ENCODE assay signal across 14 mouse cellular contexts in the genomic region with DNA sequence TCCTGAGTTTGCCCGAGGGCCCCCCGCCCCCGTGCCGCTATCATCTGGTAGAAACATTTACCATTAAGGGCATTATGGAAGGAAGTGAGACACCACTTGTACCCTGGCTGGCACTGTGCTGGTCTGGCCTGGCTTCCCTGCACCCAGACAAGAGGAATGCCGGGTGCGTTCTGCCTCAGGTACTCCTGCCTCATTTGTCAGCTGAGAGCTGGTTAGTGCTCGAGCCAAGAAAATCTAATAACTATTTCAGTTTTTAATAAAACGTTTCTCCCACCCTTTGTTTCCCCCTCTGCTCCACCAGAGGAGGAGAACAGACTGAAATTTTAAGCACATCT. TPM values are rescaled to one million over a fixed set of nuclear protein-coding genes. Genes with fewer than 3 reads are reported as not detected.
A peak's percentile ranks its signal among the peaks of the same experiment; 100 is the strongest.
DNase-seq lines count a peak whose midpoint lies in the region; ATAC-seq and TF ChIP-seq lines count a peak whose summit lies in the region.
"Had no signal": no experiment of that assay in that cellular context is flagged by ENCODE, and none has a peak within 500 bp of the region (broad histone marks: within the 10 kb centered on the region; RNA-seq: fewer than 3 reads in every experiment).

No protein-coding gene starts in this region.

- TF ChIP-seq EP300 in lung, postnatal 0 days (IDR thresholded peaks at IDR 0.05), result no peak
- no peak for TF ChIP-seq EP300 in stomach, postnatal 0 days (optimal IDR thresholded peaks at IDR 0.05)

- H3K9me3 ChIP-seq in heart, embryonic 14.5 days (ENCODE audit: control insufficient read depth, low read length), result no peaks in the 10 kb centered on the region
- H3K9me3 ChIP-seq in lung, embryonic 14.5 days (ENCODE audit: low read depth, low read length), result no peaks in the 10 kb centered on the region
- H3K9me3 ChIP-seq in lung, postnatal 0 days (ENCODE audit: low read length), result no peaks in the 10 kb centered on the region
- H3K9me3 ChIP-seq in intestine, embryonic 15.5 days, result no peaks in the 10 kb centered on the region
- no peaks in the 10 kb centered on the region for H3K9me3 ChIP-seq in stomach, postnatal 0 days (ENCODE audit: control insufficient read depth, low read length)
- H3K9me3 ChIP-seq: hindbrain, embryonic 12.5 days had no signal

- 0 out of 2 replicates have a peak overlapping the region, but pooled peaks have one; percentile 8 for H3K9ac ChIP-seq in heart, embryonic 14.5 days (ENCODE audit: low read length)
- H3K9ac ChIP-seq in lung, embryonic 14.5 days, result no peak overlapping the region
- no peak overlapping the region for H3K9ac ChIP-seq in lung, postnatal 0 days (replicated peaks; ENCODE audit: low read depth)
- no peak overlapping the region for H3K9ac ChIP-seq in intestine, embryonic 15.5 days
- H3K9ac ChIP-seq in stomach, postnatal 0 days (ENCODE audit: low read length), result no peak overlapping the region
- H3K9ac ChIP-seq: hindbrain, embryonic 12.5 days had no signal

- no peaks in the 10 kb centered on the region for H3K27me3 ChIP-seq in heart, embryonic 14.5 days (ENCODE audit: control insufficient read depth, insufficient read depth, low read length)
- no peaks in the 10 kb centered on the region for H3K27me3 ChIP-seq in lung, embryonic 14.5 days (ENCODE audit: insufficient read depth, low read length)
- H3K27me3 ChIP-seq in lung, postnatal 0 days (replicated peaks; ENCODE audit: insufficient read depth, low read length), result no peaks in the 10 kb centered on the region
- H3K27me3 ChIP-seq in intestine, embryonic 15.5 days (replicated peaks), result no peaks in the 10 kb centered on the region
- H3K27me3 ChIP-seq in stomach, postnatal 0 days (ENCODE audit: control insufficient read depth, insufficient read depth, low read length), result no peaks in the 10 kb centered on the region

- H3K4me1 ChIP-seq in heart, embryonic 14.5 days (ENCODE audit: control insufficient read depth in 2 of 2, insufficient read depth in 2 of 2, low read length in 2 of 2), result peaks cover 20 to 32% of the 10 kb centered on the region in 2 experiments
- H3K4me1 ChIP-seq in lung, embryonic 14.5 days (ENCODE audit: insufficient read depth), result peaks cover 9% of the 10 kb centered on the region
- peaks cover 7% of the 10 kb centered on the region for H3K4me1 ChIP-seq in lung, postnatal 0 days (ENCODE audit: insufficient read depth, low read depth, low read length)
- peaks cover 27% of the 10 kb centered on the region for H3K4me1 ChIP-seq in intestine, embryonic 15.5 days (replicated peaks)
- peaks cover 7% of the 10 kb centered on the region; the same call in 1 of the 2 replicates for H3K4me1 ChIP-seq in stomach, postnatal 0 days (replicated peaks; ENCODE audit: control insufficient read depth, insufficient read depth)

- H3K4me2 ChIP-seq in heart, embryonic 14.5 days (ENCODE audit: low read length), result peak overlapping the region; percentile 55
- H3K4me2 ChIP-seq in lung, embryonic 14.5 days, result peak overlapping the region; percentile 39
- H3K4me2 ChIP-seq in lung, postnatal 0 days (replicated peaks; ENCODE audit: low read depth, low read length), result no peak overlapping the region
- no peak overlapping the region; the same call in 1 of the 2 replicates for H3K4me2 ChIP-seq in intestine, embryonic 15.5 days (replicated peaks)
- 0 out of 2 replicates have a peak overlapping the region, but pooled peaks have one; percentile 3 for H3K4me2 ChIP-seq in stomach, postnatal 0 days (replicated peaks; ENCODE audit: low read depth)
- H3K4me2 ChIP-seq: hindbrain, embryonic 12.5 days; liver, embryonic 11.5 days had no signal

- no peaks in the 10 kb centered on the region for H3K36me3 ChIP-seq in heart, embryonic 14.5 days (ENCODE audit: control insufficient read depth, insufficient read depth, low read length)
- H3K36me3 ChIP-seq in lung, embryonic 14.5 days (ENCODE audit: insufficient read depth), result no peaks in the 10 kb centered on the region
- H3K36me3 ChIP-seq in lung, postnatal 0 days (ENCODE audit: insufficient read depth, low read length), result no peaks in the 10 kb centered on the region
- no peaks in the 10 kb centered on the region for H3K36me3 ChIP-seq in intestine, embryonic 15.5 days
- no peaks in the 10 kb centered on the region for H3K36me3 ChIP-seq in stomach, postnatal 0 days (ENCODE audit: control insufficient read depth, insufficient read depth, low read length)
- H3K36me3 ChIP-seq: hindbrain, embryonic 12.5 days had no signal

- DNase-seq in heart, postnatal 4 days, result no peak
- no peak for DNase-seq in lung, embryonic 14.5 days
- no peak for DNase-seq in lung, postnatal 0 days (ENCODE audit: low spot score)
- DNase-seq in stomach, postnatal 0 days (ENCODE audit: low spot score), result no peak
- DNase-seq in retina, embryonic 14.5 days (ENCODE audit: low spot score), result no peak
- DNase-seq: cerebellum, adult 18-20 months; layer of hippocampus, postnatal 36 days; right cerebral cortex, postnatal 14 days; thymus, postnatal 14 days had no signal

- no peak overlapping the region for H3K4me3 ChIP-seq in heart, embryonic 14.5 days (ENCODE audit: control insufficient read depth in 1 of 2, insufficient read depth in 1 of 2, low read depth in 1 of 2, low read length in 2 of 2)
- H3K4me3 ChIP-seq in lung, embryonic 14.5 days (ENCODE audit: low read depth, low read length), result no peak overlapping the region
- H3K4me3 ChIP-seq in lung, postnatal 0 days (ENCODE audit: low read depth, low read length), result no peak overlapping the region
- H3K4me3 ChIP-seq in intestine, embryonic 15.5 days (replicated peaks), result no peak overlapping the region
- H3K4me3 ChIP-seq in stomach, postnatal 0 days (ENCODE audit: low read depth, low read length), result no peak overlapping the region
- H3K4me3 ChIP-seq: hindbrain, embryonic 12.5 days had no signal

- 20% methylated on average over 8 of the region's 8 CpGs for WGBS in heart, embryonic 14.5 days
- 5% methylated on average over 8 of the region's 8 CpGs for WGBS in lung, embryonic 14.5 days
- WGBS in lung, postnatal 0 days, result 6% methylated on average over 8 of the region's 8 CpGs
- WGBS in intestine, embryonic 15.5 days, result 11% methylated on average over 8 of the region's 8 CpGs
- WGBS in stomach, postnatal 0 days, result 17% methylated on average over 8 of the region's 8 CpGs

- ATAC-seq in heart, embryonic 14.5 days (ENCODE audit: insufficient number of reproducible peaks, insufficient read depth, low FRiP score, low read depth), result no peak
- ATAC-seq in lung, embryonic 14.5 days (ENCODE audit: insufficient read depth), result 0 out of 2 replicates have a peak, but pooled peaks have one; percentile 29
- ATAC-seq in lung, postnatal 0 days, result no peak
- ATAC-seq in intestine, embryonic 15.5 days, result peak; percentile 51; the same call in 1 of the 2 replicates
- ATAC-seq in stomach, postnatal 0 days (ENCODE audit: low FRiP score, low TSS enrichment), result no peak

- TF ChIP-seq CTCF in lung, embryonic 14.5 days (IDR thresholded peaks at IDR 0.05; ENCODE audit: low read depth), result no peak
- TF ChIP-seq CTCF in lung, postnatal 0 days (IDR thresholded peaks at IDR 0.05), result no peak
- TF ChIP-seq CTCF in stomach, postnatal 0 days (IDR thresholded peaks at IDR 0.05; ENCODE audit: low read depth), result no peak

- 0 out of 4 replicates have a peak overlapping the region, but pooled peaks of 1 of the 2 experiments have one; percentile 1 for H3K27ac ChIP-seq in heart, embryonic 14.5 days (replicated peaks in 1 of 2; ENCODE audit: control insufficient read depth in 1 of 2, insufficient read depth in 1 of 2, low read depth in 2 of 2, low read length in 2 of 2)
- peak overlapping the region; percentile 56; the same call in 1 of the 2 replicates for H3K27ac ChIP-seq in lung, embryonic 14.5 days (ENCODE audit: low read depth)
- H3K27ac ChIP-seq in lung, postnatal 0 days (ENCODE audit: low read length), result no peak overlapping the region
- H3K27ac ChIP-seq in intestine, embryonic 15.5 days, result peak overlapping the region; percentile 3; the same call in 1 of the 2 replicates
- H3K27ac ChIP-seq in stomach, postnatal 0 days (replicated peaks), result no peak overlapping the region
- H3K27ac ChIP-seq: hindbrain, embryonic 12.5 days; macrophage had no signal

RNA-seq across cellular contexts. Expression of gene Il17rd, which starts 20.4 kb away (rescaled TPM):
- 1.3 and 1.5 TPM in 2 replicates for polyA plus RNA-seq in heart, embryonic 14.5 days (2014; fragmentation: Nextera tagmentation; extraction: Ambion mirVana)
- total RNA-seq in heart, postnatal 4 days (2021), result 1 to 10 TPM; 4.9 to 5.4 TPM
- 2.7 and 3.9 TPM in 2 replicates for polyA plus RNA-seq in lung, embryonic 14.5 days (2014; fragmentation: Nextera tagmentation; extraction: Ambion mirVana)
- 2.1 and 2.2 TPM in 2 replicates for polyA plus RNA-seq in lung, postnatal 0 days (2015; fragmentation: Nextera tagmentation; extraction: Ambion mirVana)
- polyA plus RNA-seq in intestine, embryonic 15.5 days (2015; fragmentation: Nextera tagmentation; extraction: Ambion mirVana), result 1.9 and 2.4 TPM in 2 replicates
- 1.0 and 1.1 TPM in 2 replicates for polyA plus RNA-seq in stomach, postnatal 0 days (2015; fragmentation: Nextera tagmentation; extraction: Ambion mirVana)

RNA-seq across cellular contexts. Expression of gene Arhgef3, which starts 55.5 kb away (rescaled TPM):
- polyA plus RNA-seq in heart, embryonic 14.5 days (2014; fragmentation: Nextera tagmentation; extraction: Ambion mirVana), result 14.7 and 15.4 TPM in 2 replicates
- total RNA-seq in heart, postnatal 4 days (2021), result 10 to 100 TPM; 30.5 to 31.9 TPM
- 8.0 and 9.0 TPM in 2 replicates for polyA plus RNA-seq in lung, embryonic 14.5 days (2014; fragmentation: Nextera tagmentation; extraction: Ambion mirVana)
- polyA plus RNA-seq in lung, postnatal 0 days (2015; fragmentation: Nextera tagmentation; extraction: Ambion mirVana), result 37.3 and 44.8 TPM in 2 replicates
- polyA plus RNA-seq in intestine, embryonic 15.5 days (2015; fragmentation: Nextera tagmentation; extraction: Ambion mirVana), result 12.7 and 13.9 TPM in 2 replicates
- polyA plus RNA-seq in stomach, postnatal 0 days (2015; fragmentation: Nextera tagmentation; extraction: Ambion mirVana), result 13.1 and 14.1 TPM in 2 replicates

Comparison
In these comparisons a context has a peak if more than half of its experiments do, and no peak if none do; other contexts are left out.
1. ATAC-seq: peak in lung, embryonic 14.5 days (single experiment) and intestine, embryonic 15.5 days (single experiment); none in heart, embryonic 14.5 days (single experiment), lung, postnatal 0 days (single experiment) and stomach, postnatal 0 days (single experiment).
2. H3K27ac ChIP-seq: peak in lung, embryonic 14.5 days (single experiment) and intestine, embryonic 15.5 days (single experiment); none in lung, postnatal 0 days (single experiment) and stomach, postnatal 0 days (single experiment).
3. H3K4me2 ChIP-seq: peak in heart, embryonic 14.5 days (single experiment), lung, embryonic 14.5 days (single experiment) and stomach, postnatal 0 days (single experiment); none in lung, postnatal 0 days (single experiment) and intestine, embryonic 15.5 days (single experiment).